Comparison of ENCODE assay signal across 9 mouse cellular contexts in the genomic region with DNA sequence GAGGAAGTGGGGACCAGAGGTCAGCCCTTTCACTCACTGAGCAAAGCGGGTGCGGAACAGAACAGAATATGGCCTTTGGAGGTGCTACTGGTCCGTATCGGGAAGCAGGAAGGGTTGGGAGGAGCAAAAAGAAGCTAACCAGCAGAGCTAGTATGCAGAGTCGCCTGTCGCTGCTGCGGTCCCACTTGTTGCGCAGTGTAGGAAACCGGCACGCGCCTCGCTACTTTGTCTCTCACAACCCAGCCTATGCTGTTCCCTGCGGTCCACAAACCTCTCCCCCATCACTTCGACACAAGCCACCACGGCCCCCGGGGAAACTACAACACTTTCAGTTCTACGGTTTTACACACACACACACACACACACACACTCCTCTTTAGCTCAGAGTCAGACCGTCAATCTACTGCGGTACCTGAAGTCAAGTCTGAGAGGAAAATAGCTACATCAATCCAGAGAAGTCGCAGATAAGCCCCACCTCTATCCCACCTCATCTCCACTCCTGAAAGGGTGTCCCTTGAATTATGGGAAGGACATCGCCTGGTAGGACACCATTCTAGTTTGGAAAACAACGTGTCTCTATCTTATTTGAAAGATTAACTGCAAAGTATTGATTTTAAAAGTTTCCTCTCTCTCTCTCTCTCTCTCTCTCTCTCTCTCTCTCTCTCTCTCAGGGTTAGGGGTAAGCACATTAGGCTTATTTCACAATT. TPM values are rescaled to one million over a fixed set of nuclear protein-coding genes. Genes with fewer than 3 reads are reported as not detected.
DNase-seq lines count a peak whose midpoint lies in the region; ATAC-seq lines count a peak whose summit lies in the region.
"Had no signal": no experiment of that assay in that cellular context is flagged by ENCODE, and none has a peak within 500 bp of the region (broad histone marks: within the 10 kb centered on the region; RNA-seq: fewer than 3 reads in every experiment).

No protein-coding gene starts in this region.

- DNase-seq in gastrocnemius, adult 8-10 months (ENCODE audit: low spot score in 2 of 2), result peak; percentile 55 to 56
- DNase-seq in gastrocnemius, adult 18-20 months (ENCODE audit: low spot score), result no peak
- DNase-seq in brain, adult 2 months (ENCODE audit: low read depth, low spot score), result peak; percentile 60
- DNase-seq in hindbrain, embryonic 14.5 days (ENCODE audit: low spot score), result no peak
- DNase-seq in liver, result peak; percentile 26
- DNase-seq in testis, postnatal 14 days (ENCODE audit: low spot score), result peak; percentile 39

- H3K27ac ChIP-seq in forebrain, embryonic 13.5 days, result no peak overlapping the region
- H3K27ac ChIP-seq in hindbrain, embryonic 14.5 days, result no peak overlapping the region
- H3K27ac ChIP-seq in midbrain, embryonic 16.5 days (ENCODE audit: low read length), result no peak overlapping the region

- 0% methylated on average over 22 of the region's 22 CpGs for WGBS in forebrain, embryonic 13.5 days
- 2% methylated on average over 22 of the region's 22 CpGs for WGBS in hindbrain, embryonic 14.5 days
- WGBS in midbrain, embryonic 16.5 days, result under 1% methylated on average over 22 of the region's 22 CpGs

- peak overlapping the region; percentile 41 for H3K4me3 ChIP-seq in forebrain, embryonic 13.5 days
- peak overlapping the region; percentile 24 for H3K4me3 ChIP-seq in hindbrain, embryonic 14.5 days (replicated peaks; ENCODE audit: low read length)
- peak overlapping the region; percentile 37 for H3K4me3 ChIP-seq in midbrain, embryonic 16.5 days (ENCODE audit: low read depth, low read length)

- peaks cover 63% of the 10 kb centered on the region for H3K4me1 ChIP-seq in forebrain, embryonic 13.5 days
- peaks cover 38% of the 10 kb centered on the region; the same call in 1 of the 2 replicates for H3K4me1 ChIP-seq in hindbrain, embryonic 14.5 days (replicated peaks; ENCODE audit: control insufficient read depth, insufficient read depth, low read length)
- H3K4me1 ChIP-seq in midbrain, embryonic 16.5 days (ENCODE audit: control insufficient read depth, insufficient read depth, low read length), result peaks cover 48% of the 10 kb centered on the region

- peak overlapping the region; percentile 58 for H3K9ac ChIP-seq in forebrain, embryonic 13.5 days
- peak overlapping the region; percentile 25; the same call in 1 of the 2 replicates for H3K9ac ChIP-seq in hindbrain, embryonic 14.5 days
- H3K9ac ChIP-seq in midbrain, embryonic 16.5 days (ENCODE audit: low read depth, low read length), result peak overlapping the region; percentile 55

- H3K27me3 ChIP-seq in forebrain, embryonic 13.5 days, result peaks cover 50% of the 10 kb centered on the region
- peaks cover 54% of the 10 kb centered on the region for H3K27me3 ChIP-seq in hindbrain, embryonic 14.5 days (ENCODE audit: control insufficient read depth, insufficient read depth, low read length)
- H3K27me3 ChIP-seq in midbrain, embryonic 16.5 days (ENCODE audit: control insufficient read depth, insufficient read depth, low read depth, low read length), result peaks cover 23% of the 10 kb centered on the region
- H3K27me3 ChIP-seq: Patski had no signal

- peak overlapping the region; percentile 88 for H3K4me2 ChIP-seq in forebrain, embryonic 13.5 days
- peak overlapping the region; percentile 99 for H3K4me2 ChIP-seq in hindbrain, embryonic 14.5 days (replicated peaks)
- peak overlapping the region; percentile 93 for H3K4me2 ChIP-seq in midbrain, embryonic 16.5 days (ENCODE audit: low read length)

- no peaks in the 10 kb centered on the region for H3K36me3 ChIP-seq in forebrain, embryonic 13.5 days (ENCODE audit: poor library complexity, severe bottlenecking)
- no peaks in the 10 kb centered on the region for H3K36me3 ChIP-seq in hindbrain, embryonic 14.5 days (replicated peaks; ENCODE audit: control insufficient read depth, insufficient read depth)
- no peaks in the 10 kb centered on the region for H3K36me3 ChIP-seq in midbrain, embryonic 16.5 days (ENCODE audit: control insufficient read depth, insufficient read depth, low read length)

- no peaks in the 10 kb centered on the region for H3K9me3 ChIP-seq in forebrain, embryonic 13.5 days (replicated peaks)
- no peaks in the 10 kb centered on the region for H3K9me3 ChIP-seq in hindbrain, embryonic 14.5 days (ENCODE audit: control insufficient read depth, low read length)
- no peaks in the 10 kb centered on the region for H3K9me3 ChIP-seq in midbrain, embryonic 16.5 days (replicated peaks; ENCODE audit: control insufficient read depth, low read length, poor library complexity, severe bottlenecking)

- ATAC-seq in forebrain, embryonic 13.5 days, result no peak
- ATAC-seq in hindbrain, embryonic 14.5 days (ENCODE audit: low FRiP score), result no peak
- ATAC-seq in midbrain, embryonic 16.5 days, result no peak
- ATAC-seq: Patski had no signal

RNA-seq across cellular contexts. Expression of a gene that starts 3.4 kb away (rescaled TPM):
- not detected for total RNA-seq in gastrocnemius, adult 8-10 months (2022)
- total RNA-seq in gastrocnemius, adult 18-20 months (2021), result not detected
- not detected in 2 replicates for polyA plus RNA-seq in forebrain, embryonic 13.5 days (2015; fragmentation: Nextera tagmentation; extraction: Ambion mirVana)
- polyA plus RNA-seq in hindbrain, embryonic 14.5 days (2014; fragmentation: Nextera tagmentation; extraction: Ambion mirVana), result not detected in 2 replicates
- polyA plus RNA-seq in midbrain, embryonic 16.5 days (2015; fragmentation: Nextera tagmentation; extraction: Ambion mirVana), result not detected in 2 replicates

RNA-seq across cellular contexts. Expression of a gene that starts 3.7 kb away (rescaled TPM):
- 10 to 100 TPM; 43.6 to 72.2 (median 55.8) TPM for total RNA-seq in gastrocnemius, adult 8-10 months (2022)
- total RNA-seq in gastrocnemius, adult 18-20 months (2021), result 10 to 100 TPM; 50.6 to 61.2 TPM
- polyA plus RNA-seq in forebrain, embryonic 13.5 days (2015; fragmentation: Nextera tagmentation; extraction: Ambion mirVana), result 0.81 and 0.84 TPM in 2 replicates
- polyA plus RNA-seq in hindbrain, embryonic 14.5 days (2014; fragmentation: Nextera tagmentation; extraction: Ambion mirVana), result 0.35 and 0.50 TPM in 2 replicates
- polyA plus RNA-seq in midbrain, embryonic 16.5 days (2015; fragmentation: Nextera tagmentation; extraction: Ambion mirVana), result 0.31 and 0.60 TPM in 2 replicates

RNA-seq across cellular contexts. Expression of a gene that starts 52.7 kb away (rescaled TPM):
- total RNA-seq in gastrocnemius, adult 8-10 months (2022), result not detected
- not detected for total RNA-seq in gastrocnemius, adult 18-20 months (2021)
- not detected in 2 replicates for polyA plus RNA-seq in forebrain, embryonic 13.5 days (2015; fragmentation: Nextera tagmentation; extraction: Ambion mirVana)
- polyA plus RNA-seq in hindbrain, embryonic 14.5 days (2014; fragmentation: Nextera tagmentation; extraction: Ambion mirVana), result not detected in 2 replicates
- polyA plus RNA-seq in midbrain, embryonic 16.5 days (2015; fragmentation: Nextera tagmentation; extraction: Ambion mirVana), result 0.11 and 0.34 TPM in 2 replicates
- polyA plus RNA-seq: Patski had no signal

Comparison
In these comparisons a context has a peak if more than half of its experiments do, and no peak if none do; other contexts are left out.
1. DNase-seq: peak in gastrocnemius, adult 8-10 months (2 of 2), brain, adult 2 months (single experiment), liver (single experiment) and testis, postnatal 14 days (single experiment); none in gastrocnemius, adult 18-20 months (single experiment) and hindbrain, embryonic 14.5 days (single experiment).
2. Peak in every context shown above with its lines, with median percentiles within 50 percentile points of each other: H3K4me2 ChIP-seq, H3K4me3 ChIP-seq and H3K9ac ChIP-seq.